Comparison of ENCODE assay signal across 8 mouse cellular contexts in genomic region chr9:71486127-71486526, GRCm38 (mm10). TPM values are rescaled to one million over a fixed set of nuclear protein-coding genes. Genes with fewer than 3 reads are reported as not detected.
DNase-seq lines count a peak whose midpoint lies in the region; ATAC-seq and TF ChIP-seq lines count a peak whose summit lies in the region.

No protein-coding gene starts in this region.

- H3K4me2 ChIP-seq in heart, embryonic 12.5 days, result peak overlapping the region; percentile 64
- peak overlapping the region; percentile 54 for H3K4me2 ChIP-seq in forebrain, embryonic 15.5 days (replicated peaks)
- peak overlapping the region; percentile 69 for H3K4me2 ChIP-seq in liver, embryonic 15.5 days

- no peak for DNase-seq in heart, adult 11 months
- no peak for DNase-seq in frontal cortex, postnatal 10 days (ENCODE audit: low spot score in 2 of 2)
- no peak for DNase-seq in cerebellum, postnatal 25 days
- DNase-seq in adipocyte (ENCODE audit: low spot score), result no peak

- no peak overlapping the region for H3K9ac ChIP-seq in heart, embryonic 12.5 days
- no peak overlapping the region for H3K9ac ChIP-seq in forebrain, embryonic 15.5 days (replicated peaks)
- H3K9ac ChIP-seq in liver, embryonic 15.5 days, result peak overlapping the region; percentile 95; the same call in 1 of the 2 replicates

- H3K4me3 ChIP-seq in heart, embryonic 12.5 days, result peak overlapping the region; percentile 96; the same call in 1 of the 2 replicates
- peak overlapping the region; percentile 93 for H3K4me3 ChIP-seq in E14TG2a.4 (replicated peaks; ENCODE audit: low read length)
- H3K4me3 ChIP-seq in forebrain, embryonic 15.5 days, result peak overlapping the region; percentile 83
- peak overlapping the region; percentile 95 for H3K4me3 ChIP-seq in liver, embryonic 15.5 days (replicated peaks)

- H3K36me3 ChIP-seq in heart, embryonic 12.5 days, result peaks cover 25% of the 10 kb centered on the region
- peaks cover 32% of the 10 kb centered on the region for H3K36me3 ChIP-seq in E14TG2a.4 (ENCODE audit: insufficient read depth, low read length)
- peaks cover 24% of the 10 kb centered on the region for H3K36me3 ChIP-seq in forebrain, embryonic 15.5 days
- H3K36me3 ChIP-seq in liver, embryonic 15.5 days (replicated peaks), result peaks cover 25% of the 10 kb centered on the region

- no peaks in the 10 kb centered on the region for H3K27me3 ChIP-seq in heart, embryonic 12.5 days (replicated peaks)
- H3K27me3 ChIP-seq in E14TG2a.4 (ENCODE audit: insufficient read depth, low read length), result no peaks in the 10 kb centered on the region
- H3K27me3 ChIP-seq in forebrain, embryonic 15.5 days, result no peaks in the 10 kb centered on the region
- 0 out of 2 replicates have a peak, but pooled peaks cover 12% of the 10 kb centered on the region for H3K27me3 ChIP-seq in liver, embryonic 15.5 days

- 49% methylated on average over 7 of the region's 7 CpGs for WGBS in heart, embryonic 12.5 days
- WGBS in forebrain, embryonic 15.5 days, result 43% methylated on average over 7 of the region's 7 CpGs
- 42% methylated on average over 7 of the region's 7 CpGs for WGBS in liver, embryonic 15.5 days (ENCODE audit: insufficient replicate concordance)

- no peaks in the 10 kb centered on the region for H3K9me3 ChIP-seq in heart, embryonic 12.5 days (replicated peaks)
- H3K9me3 ChIP-seq in E14TG2a.4 (ENCODE audit: low read length), result peaks cover 36% of the 10 kb centered on the region
- no peaks in the 10 kb centered on the region for H3K9me3 ChIP-seq in forebrain, embryonic 15.5 days
- no peaks in the 10 kb centered on the region for H3K9me3 ChIP-seq in liver, embryonic 15.5 days (replicated peaks)

- H3K4me1 ChIP-seq in heart, embryonic 12.5 days (replicated peaks), result peaks cover 15% of the 10 kb centered on the region
- peaks cover 40% of the 10 kb centered on the region for H3K4me1 ChIP-seq in E14TG2a.4 (replicated peaks; ENCODE audit: low read depth, low read length)
- peaks cover 25% of the 10 kb centered on the region for H3K4me1 ChIP-seq in forebrain, embryonic 15.5 days
- H3K4me1 ChIP-seq in liver, embryonic 15.5 days (replicated peaks), result peaks cover 20% of the 10 kb centered on the region

- 0 out of 2 replicates have a peak overlapping the region, but pooled peaks have one; percentile 2 for H3K27ac ChIP-seq in heart, embryonic 12.5 days (ENCODE audit: poor library complexity, severe bottlenecking)
- H3K27ac ChIP-seq in forebrain, embryonic 15.5 days (replicated peaks), result peak overlapping the region; percentile 92
- H3K27ac ChIP-seq in liver, embryonic 15.5 days (replicated peaks), result peak overlapping the region; percentile 85; the same call in 1 of the 2 replicates

- no peak for TF ChIP-seq CTCF in E14TG2a.4 (conservative IDR thresholded peaks at IDR 0.05; ENCODE audit: low read length)

- no peak for ATAC-seq in heart, embryonic 12.5 days (ENCODE audit: insufficient number of reproducible peaks, low FRiP score)
- ATAC-seq in forebrain, embryonic 15.5 days (replicated peaks), result peak; percentile 66
- no peak for ATAC-seq in liver, embryonic 15.5 days (ENCODE audit: insufficient read depth)

RNA-seq across cellular contexts. Expression of gene Polr2m, which starts 0.4 kb away (rescaled TPM):
- 380 and 383 TPM in 2 replicates for polyA plus RNA-seq in heart, embryonic 12.5 days (2016; fragmentation: Nextera tagmentation; extraction: Ambion mirVana)
- polyA plus RNA-seq in forebrain, embryonic 15.5 days (2015; fragmentation: Nextera tagmentation; extraction: Ambion mirVana), result 306 and 312 TPM in 2 replicates
- 105 TPM in 2 replicates for polyA plus RNA-seq in liver, embryonic 15.5 days (2015; fragmentation: Nextera tagmentation; extraction: Ambion mirVana)

Comparison
In these comparisons a context has a peak if more than half of its experiments do, and no peak if none do; other contexts are left out.
1. H3K27ac ChIP-seq: peak in every context shown above with its lines; median percentile 92 in forebrain, embryonic 15.5 days; 85 in liver, embryonic 15.5 days; 2 in heart, embryonic 12.5 days.